Mouse (Mus musculus) heart, postnatal 4 days (tissue): ENCODE data around the gene Cryz. TPM values are rescaled to one million over a fixed set of nuclear protein-coding genes. Genes with fewer than 3 reads are reported as not detected.

Source experiments
- total RNA-seq, 2 experiments: library from RNA; stranded (reverse); gene quantifications; 2 replicates each; pipeline ENCODE4 v1.2.3; 2021

Gene Cryz
- total RNA-seq, 2 experiments from 2014 or later, result 15.5 to 22.4 TPM

Other genes starting within 250 kb of the Cryz start
- 1 to 10 TPM; 5.9 to 6.8 TPM for gene Tyw3, start 393 bp downstream of the Cryz start, total RNA-seq
- gene Erich3, start 67.1 kb downstream of the Cryz start, total RNA-seq, result under 1 TPM; 0.05 to 0.18 TPM